10 mouse cellular contexts compared by ENCODE assay signal in the genomic region with DNA sequence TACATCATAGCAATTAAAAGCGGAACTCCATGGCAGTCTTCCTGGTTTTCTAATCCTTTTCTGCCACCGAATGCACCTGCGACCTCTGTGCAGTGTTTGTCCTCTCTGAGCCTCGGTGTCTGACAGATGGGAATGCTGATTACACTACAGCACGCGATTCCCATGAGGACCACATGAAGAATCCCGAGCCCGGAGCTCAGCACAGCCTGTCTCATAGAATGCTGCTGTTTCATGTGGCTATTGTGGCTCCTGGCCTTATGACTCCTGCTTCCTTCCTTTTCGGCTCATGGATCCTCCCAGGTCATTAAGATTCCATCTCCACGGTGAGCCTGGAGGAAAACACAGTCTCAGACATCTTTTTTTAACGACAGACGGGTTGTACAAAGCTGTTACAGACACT. TPM values are rescaled to one million over a fixed set of nuclear protein-coding genes. Genes with fewer than 3 reads are reported as not detected.
DNase-seq lines count a peak whose midpoint lies in the region; ATAC-seq lines count a peak whose summit lies in the region.
"Had no signal": no experiment of that assay in that cellular context is flagged by ENCODE, and none has a peak within 500 bp of the region (broad histone marks: within the 10 kb centered on the region; RNA-seq: fewer than 3 reads in every experiment).

No protein-coding gene starts in this region.

- no peaks in the 10 kb centered on the region for H3K36me3 ChIP-seq in hindbrain, embryonic 11.5 days (ENCODE audit: control insufficient read depth, insufficient read depth, low read length)
- no peaks in the 10 kb centered on the region for H3K36me3 ChIP-seq in midbrain, embryonic 12.5 days
- H3K36me3 ChIP-seq: embryonic facial prominence, embryonic 15.5 days had no signal

- no peaks in the 10 kb centered on the region for H3K27me3 ChIP-seq in hindbrain, embryonic 11.5 days (ENCODE audit: control insufficient read depth, insufficient read depth, low read length)
- H3K27me3 ChIP-seq in midbrain, embryonic 12.5 days = no peaks in the 10 kb centered on the region
- H3K27me3 ChIP-seq: embryonic facial prominence, embryonic 15.5 days had no signal

- no peak overlapping the region for H3K4me2 ChIP-seq in hindbrain, embryonic 11.5 days (replicated peaks; ENCODE audit: low read depth, low read length)
- no peak overlapping the region for H3K4me2 ChIP-seq in midbrain, embryonic 12.5 days (replicated peaks)
- H3K4me2 ChIP-seq: embryonic facial prominence, embryonic 15.5 days had no signal

- no peak overlapping the region for H3K4me3 ChIP-seq in hindbrain, embryonic 11.5 days (ENCODE audit: low read depth, low read length)
- no peak overlapping the region for H3K4me3 ChIP-seq in midbrain, embryonic 12.5 days
- H3K4me3 ChIP-seq: embryonic facial prominence, embryonic 15.5 days had no signal

- DNase-seq in gastrocnemius, postnatal 25 days = peak; percentile 22
- no peak for DNase-seq in gastrocnemius, adult 8-10 months (ENCODE audit: low spot score in 2 of 2)
- peak; percentile 49 for DNase-seq in embryo, embryonic 11 days
- DNase-seq in hindbrain, embryonic 11.5 days (ENCODE audit: low spot score) = peak; percentile 52
- no peak for DNase-seq in left cerebral cortex, postnatal 25 days (ENCODE audit: low spot score in 2 of 2)
- no peak for DNase-seq in ovary, postnatal 14 days (ENCODE audit: low spot score)

- no peak overlapping the region for H3K9ac ChIP-seq in hindbrain, embryonic 11.5 days (ENCODE audit: low read depth, low read length)
- H3K9ac ChIP-seq in midbrain, embryonic 12.5 days (replicated peaks) = no peak overlapping the region
- H3K9ac ChIP-seq: embryonic facial prominence, embryonic 15.5 days had no signal

- intact Hi-C loops in left cerebral cortex, postnatal 25 days (cut with DNase I) = no loop called here

- H3K4me1 ChIP-seq in hindbrain, embryonic 11.5 days (replicated peaks; ENCODE audit: control insufficient read depth, insufficient read depth, low read length) = no peaks in the 10 kb centered on the region
- H3K4me1 ChIP-seq in midbrain, embryonic 12.5 days = no peaks in the 10 kb centered on the region
- H3K4me1 ChIP-seq: embryonic facial prominence, embryonic 15.5 days had no signal

- H3K9me3 ChIP-seq in hindbrain, embryonic 11.5 days (ENCODE audit: control insufficient read depth, low read length) = no peaks in the 10 kb centered on the region
- no peaks in the 10 kb centered on the region for H3K9me3 ChIP-seq in midbrain, embryonic 12.5 days
- H3K9me3 ChIP-seq: embryonic facial prominence, embryonic 15.5 days had no signal

- WGBS in hindbrain, embryonic 11.5 days = 51% methylated on average over 12 of the region's 12 CpGs
- WGBS in midbrain, embryonic 12.5 days = 58% methylated on average over 12 of the region's 12 CpGs

- H3K27ac ChIP-seq in hindbrain, embryonic 11.5 days (ENCODE audit: low read depth, low read length) = 0 out of 2 replicates have a peak overlapping the region, but pooled peaks have one; percentile 33
- no peak overlapping the region for H3K27ac ChIP-seq in midbrain, embryonic 12.5 days (replicated peaks)
- H3K27ac ChIP-seq: embryonic facial prominence, embryonic 15.5 days had no signal

- peak; percentile 89 for ATAC-seq in hindbrain, embryonic 11.5 days (ENCODE audit: low FRiP score)
- peak; percentile 90 for ATAC-seq in midbrain, embryonic 12.5 days (ENCODE audit: low FRiP score, low read depth)
- ATAC-seq in erythroblast, adult 5-6 weeks (replicated peaks; ENCODE audit: low FRiP score, poor library complexity, severe bottlenecking) = no peak

RNA-seq across cellular contexts. Expression of a gene that starts 18.6 kb away (rescaled TPM):
- 10 to 100 TPM; 10.0 to 13.9 TPM for total RNA-seq in gastrocnemius, postnatal 25 days (2021)
- 1 to 10 TPM; 6.9 to 9.8 (median 7.8) TPM for total RNA-seq in gastrocnemius, adult 8-10 months (2022)
- 29.8 and 30.9 TPM in 2 replicates for polyA plus RNA-seq in hindbrain, embryonic 11.5 days (2014; fragmentation: Nextera tagmentation; extraction: Ambion mirVana)
- polyA plus RNA-seq in midbrain, embryonic 12.5 days (2016; fragmentation: Nextera tagmentation; extraction: Ambion mirVana) = 15.6 and 17.1 TPM in 2 replicates
- 10 to 100 TPM in 1 of 2 experiments, 1 to 10 TPM in 1; 8.4 to 10.8 TPM for total RNA-seq in left cerebral cortex, postnatal 25 days (2021)
- not detected in 2 replicates for total RNA-seq in erythroblast, adult 5-6 weeks (2015; ENCODE audit: low replicate concordance)
- total RNA-seq in erythroblast, adult 5-6 weeks (2017; ENCODE audit: low replicate concordance) = 0.17 TPM in 1 of 2 replicates, not detected in the other
- total RNA-seq: MEL had no signal

Comparison
In these comparisons a context has a peak if more than half of its experiments do, and no peak if none do; other contexts are left out.
1. DNase-seq: peak in gastrocnemius, postnatal 25 days (single experiment), embryo, embryonic 11 days (single experiment) and hindbrain, embryonic 11.5 days (single experiment); none in gastrocnemius, adult 8-10 months (0 of 2), left cerebral cortex, postnatal 25 days (0 of 2) and ovary, postnatal 14 days (single experiment).
2. RNA of a gene that starts 18.6 kb away (total RNA-seq): 10.0 to 13.9 TPM in gastrocnemius, postnatal 25 days, 8.4 to 10.8 TPM in left cerebral cortex, postnatal 25 days and 6.9 to 9.8 TPM in gastrocnemius, adult 8-10 months; 0.17 TPM in erythroblast, adult 5-6 weeks; every median in the first group is over 4 times any median in the second.